Mouse (Mus musculus) liver, postnatal 0 days (tissue): Measurements from ENCODE around the gene Guca2b. TPM values are rescaled to one million over a fixed set of nuclear protein-coding genes. Genes with fewer than 3 reads are reported as not detected.
"Not testable (repeated sequence)": the region's sequence is repeated elsewhere in the genome, so short reads cannot be mapped to it uniquely, and the experiment has no call there.

ENCODE experiments used
- ATAC-seq: fragments of 200-750 bp; cut with Nextera tagmentation; 2 replicates; pipeline ENCODE4 v1.8.0; 2017; ENCODE audit warnings: mild to moderate bottlenecking, moderate library complexity
- DNase-seq: peaks from one replicate; pipeline ENCODE4 v3.0.0-alpha.2; 2016
- H3K27ac ChIP-seq: fragments of 300-500 bp; sonication (generic); 2 replicates; pipeline ENCODE4 v1.5.1; 2014; ENCODE audit warnings: antibody characterized with exemption, moderate library complexity, mild to moderate bottlenecking, low read depth
- H3K27me3 ChIP-seq: fragments of 300-500 bp; sonication (generic); 2 replicates; pipeline ENCODE4 v1.6.1; 2014; ENCODE audit warnings: low read length, control low read depth, mixed read lengths; ENCODE audit not compliant: insufficient read depth
- H3K36me3 ChIP-seq: fragments of 300-500 bp; sonication (generic); replicated peaks from 2 replicates; pipeline ENCODE4 v1.6.1; 2014; ENCODE audit warnings: mild to moderate bottlenecking, control low read depth, low read length, moderate library complexity, mixed read lengths; ENCODE audit not compliant: insufficient read depth
- H3K4me1 ChIP-seq: fragments of 300-500 bp; sonication (generic); 2 replicates; pipeline ENCODE4 v1.6.1; 2014; ENCODE audit warnings: antibody characterized with exemption, mild to moderate bottlenecking, control low read depth; ENCODE audit not compliant: insufficient read depth
- H3K4me2 ChIP-seq: fragments of 300-500 bp; sonication (generic); 2 replicates; pipeline ENCODE4 v1.6.1; 2014; ENCODE audit warnings: low read depth, mild to moderate bottlenecking, low read length, moderate library complexity, mixed read lengths
- H3K4me3 ChIP-seq: fragments of 300-500 bp; sonication (generic); 2 replicates; pipeline ENCODE4 v1.5.1; 2014; ENCODE audit warnings: low read depth, low read length
- H3K9ac ChIP-seq: fragments of 300-500 bp; sonication (generic); replicated peaks from 2 replicates; pipeline ENCODE4 v1.6.1; 2014; ENCODE audit warnings: mild to moderate bottlenecking, moderate library complexity
- H3K9me3 ChIP-seq: fragments of 300-500 bp; sonication (generic); 2 replicates; pipeline ENCODE4 v1.6.1; 2016; ENCODE audit warnings: mild to moderate bottlenecking, control low read depth, low read length, mixed read lengths
- CTCF ChIP-seq: sonication (generic); IDR thresholded peaks from 2 replicates; pipeline ENCODE4 v1.5.1; 2016; ENCODE audit warnings: antibody characterized with exemption, low read depth
- EP300 ChIP-seq: IDR thresholded peaks from 2 replicates; pipeline ENCODE4 v1.6.1; 2016; ENCODE audit warnings: antibody characterized with exemption, low read depth, mild to moderate bottlenecking
- WGBS: fragments of 180-500 bp; shearing (Covaris S2); extraction: QIAGEN DNeasy Blood & Tissue Kit; methylation state at CpG from one replicate; pipeline ENCODE4 v1.1.7; 2014; ENCODE audit not compliant: insufficient replicate concordance; 5-methylcytosine and 5-hydroxymethylcytosine counted together
- polyA plus RNA-seq: library from polyadenylated mRNA; unstranded; fragments of >200 nt; fragmentation: Nextera tagmentation; extraction: Ambion mirVana; gene quantifications from 2 replicates; pipeline ENCODE4 v1.2.1, GENCODE M21; 2015

Guca2b gene
- polyA plus RNA-seq, 1 experiment from 2014 or later = not detected

GRCm38 (mm10) chr4:119634908-119635660 is 23.7 kb downstream of the Guca2b start:
- Histone ChIP-seq H3K9ac (no peak overlapping the region), H3K27ac (no peak overlapping the region), H3K27me3 (no peaks in the 10 kb centered on the region), H3K36me3 (no peaks in the 10 kb centered on the region), H3K4me2 (no peak overlapping the region), H3K4me1 (peaks cover 5% of the 10 kb centered on the region), H3K4me3 (no peak overlapping the region), H3K9me3 (no peaks in the 10 kb centered on the region)
- WGBS = 63% methylated on average over 6 of the region's 6 CpGs
- no peak for DNase-seq
- ATAC-seq = no peak
- TF ChIP-seq CTCF (no peak), EP300 (no peak)

DNA sequence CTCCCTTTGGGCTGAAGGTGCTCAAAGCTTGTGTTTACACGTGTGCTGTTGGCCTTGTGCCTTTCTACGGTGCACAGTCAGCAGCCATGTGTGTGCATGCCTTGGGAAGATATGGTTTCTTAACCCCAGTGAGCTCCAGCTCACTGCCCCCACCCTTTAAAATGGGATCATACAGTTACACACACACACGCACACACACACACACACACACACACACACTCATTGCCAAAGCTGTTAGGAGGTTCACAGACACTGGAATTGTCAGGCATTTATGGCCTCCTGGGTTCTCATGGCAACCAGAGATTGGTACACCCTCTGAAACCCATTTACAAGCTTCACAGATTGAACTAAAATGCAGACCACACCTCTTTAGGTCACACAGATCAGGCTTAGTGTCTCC is 24.8 kb downstream of the Guca2b start:
- no peak for ATAC-seq
- Histone ChIP-seq H3K27ac (no peak overlapping the region), H3K9ac (no peak overlapping the region), H3K9me3 (no peaks in the 10 kb centered on the region), H3K4me2 (no peak overlapping the region), H3K27me3 (no peaks in the 10 kb centered on the region), H3K4me1 (peaks cover 5% of the 10 kb centered on the region), H3K4me3 (no peak overlapping the region), H3K36me3 (peaks cover 6% of the 10 kb centered on the region; the same call in 1 of the 2 replicates)
- TF ChIP-seq CTCF = no peak
- no peak for TF ChIP-seq EP300
- whole genome bisulfite sequencing = 65% methylated on average over 3 of the region's 3 CpGs
- no peak for DNase-seq

- peaks cover 5% of the 10 kb centered on the region for H3K4me1 ChIP-seq
- TF ChIP-seq CTCF (no peak), EP300 (no peak)
- DNase-seq = no peak
- H3K4me3 ChIP-seq = no peak overlapping the region
- H3K27ac ChIP-seq = no peak overlapping the region
- H3K27me3 ChIP-seq = no peaks in the 10 kb centered on the region
- H3K4me2 ChIP-seq = no peak overlapping the region
- 67% methylated on average over 7 of the region's 7 CpGs for WGBS
- H3K9ac ChIP-seq = no peak overlapping the region
- ATAC-seq = no peak
- H3K9me3 ChIP-seq = no peaks in the 10 kb centered on the region
- peaks cover 6% of the 10 kb centered on the region; the same call in 1 of the 2 replicates for H3K36me3 ChIP-seq
Observed at GRCm38 (mm10) chr4:119633342-119633741, 25.4 kb downstream of the Guca2b start.

GRCm38 (mm10) chr4:119632721-119633120 is 26.0 kb downstream of the Guca2b start:
- DNase-seq (no peak), ATAC-seq (no peak)
- Histone ChIP-seq H3K4me2 (no peak overlapping the region), H3K27ac (no peak overlapping the region), H3K9ac (no peak overlapping the region), H3K27me3 (no peaks in the 10 kb centered on the region), H3K36me3 (peaks cover 6% of the 10 kb centered on the region; the same call in 1 of the 2 replicates), H3K4me3 (no peak overlapping the region), H3K4me1 (peaks cover 5% of the 10 kb centered on the region), H3K9me3 (no peaks in the 10 kb centered on the region)
- WGBS = 51% methylated on average over 7 of the region's 7 CpGs
- TF ChIP-seq CTCF = no peak
- no peak for TF ChIP-seq EP300

- Histone ChIP-seq H3K27me3 (no peaks in the 10 kb centered on the region), H3K4me1 (peaks cover 5% of the 10 kb centered on the region), H3K4me3 (no peak overlapping the region), H3K4me2 (no peak overlapping the region), H3K9me3 (no peaks in the 10 kb centered on the region), H3K9ac (no peak overlapping the region; the same call in 1 of the 2 replicates), H3K36me3 (peaks cover 6% of the 10 kb centered on the region; the same call in 1 of the 2 replicates), H3K27ac (peak overlapping the region; percentile 16; the same call in 1 of the 2 replicates)
- peak; percentile 75 for TF ChIP-seq CTCF
- no peak for TF ChIP-seq EP300
- peak; percentile 47 for DNase-seq
- peak; percentile 45 for ATAC-seq
- 51% methylated on average over 11 of the region's 11 CpGs for WGBS
Observed at GRCm38 (mm10) chr4:119631115-119631919, 27.4 kb downstream of the Guca2b start.

- not testable (repeated sequence) for H3K4me2 ChIP-seq, H3K9ac ChIP-seq, H3K27me3 ChIP-seq, H3K4me3 ChIP-seq, H3K9me3 ChIP-seq, H3K4me1 ChIP-seq, H3K27ac ChIP-seq, DNase-seq
- 80% methylated on average over 4 of the region's 4 CpGs for WGBS
- peaks cover 17% of the 10 kb centered on the region for H3K36me3 ChIP-seq
- ATAC-seq = 0 out of 2 replicates have a peak, but pooled peaks have one; percentile 43
- TF ChIP-seq CTCF = peak; percentile 32; the same call in 1 of the 2 replicates
Observed at GRCm38 (mm10) chr4:119628363-119628762, 30.4 kb downstream of the Guca2b start.
